Mouse (Mus musculus) limb, embryonic 11.5 days (tissue): ENCODE measurements around the gene Ezr. TPM values are rescaled to one million over a fixed set of nuclear protein-coding genes. Genes with fewer than 3 reads are reported as not detected.
"Not testable (repeated sequence)": the region's sequence is repeated elsewhere in the genome, so short reads cannot be mapped to it uniquely, and the experiment has no call there.

Experiments used
- ATAC-seq: fragments of 200-750 bp; cut with Nextera tagmentation; 2 replicates; pipeline ENCODE4 v1.8.0; 2017; ENCODE audit warnings: low read depth; ENCODE audit not compliant: insufficient number of reproducible peaks, low FRiP score, low TSS enrichment
- DNase-seq: peaks from one replicate; pipeline ENCODE4 v3.0.0-alpha.2; 2015; ENCODE audit warnings: low spot score
- H3K27ac ChIP-seq: fragments of 300-500 bp; sonication (generic); replicated peaks from 2 replicates; pipeline ENCODE4 v1.5.1; 2014; ENCODE audit warnings: low read depth, mild to moderate bottlenecking, low read length
- H3K27me3 ChIP-seq: fragments of 300-500 bp; sonication (generic); 2 replicates; pipeline ENCODE4 v1.6.1; 2014; ENCODE audit warnings: mild to moderate bottlenecking, low read length, mixed read lengths; ENCODE audit not compliant: control insufficient read depth, insufficient read depth
- H3K36me3 ChIP-seq: fragments of 300-500 bp; sonication (generic); 2 replicates; pipeline ENCODE4 v1.6.1; 2014; ENCODE audit warnings: mild to moderate bottlenecking, low read length, moderate library complexity, mixed read lengths; ENCODE audit not compliant: control insufficient read depth, insufficient read depth
- H3K4me1 ChIP-seq: fragments of 300-500 bp; sonication (generic); 2 replicates; pipeline ENCODE4 v1.6.1; 2014; ENCODE audit warnings: low read length, mixed read lengths; ENCODE audit not compliant: control insufficient read depth, insufficient read depth
- H3K4me2 ChIP-seq: fragments of 300-500 bp; sonication (generic); 2 replicates; pipeline ENCODE4 v1.6.1; 2014; ENCODE audit warnings: low read depth, mild to moderate bottlenecking, moderate library complexity; ENCODE audit not compliant: severe bottlenecking
- H3K4me3 ChIP-seq: fragments of 300-500 bp; sonication (generic); 2 replicates; pipeline ENCODE4 v1.5.1; 2014; ENCODE audit warnings: low read depth, low read length
- H3K9ac ChIP-seq: fragments of 300-500 bp; sonication (generic); 2 replicates; pipeline ENCODE4 v1.6.1; 2014; ENCODE audit warnings: mild to moderate bottlenecking, low read length
- H3K9me3 ChIP-seq: fragments of 300-500 bp; sonication (generic); 2 replicates; pipeline ENCODE4 v1.6.1; 2016; ENCODE audit warnings: low read length; ENCODE audit not compliant: control insufficient read depth
- WGBS: fragments of 180-500 bp; shearing (Covaris S2); extraction: QIAGEN DNeasy Blood & Tissue Kit; methylation state at CpG from one replicate; pipeline ENCODE4 v1.1.7; 2014; 5-methylcytosine and 5-hydroxymethylcytosine counted together
- polyA plus RNA-seq: library from polyadenylated mRNA; unstranded; fragments of >200 nt; fragmentation: Nextera tagmentation; extraction: Ambion mirVana; gene quantifications from 2 replicates; pipeline ENCODE4 v1.2.1, GENCODE M21; 2014

The Ezr gene
- polyA plus RNA-seq, 1 experiment from 2014 or later, result 25.6 TPM

- not testable (repeated sequence) for H3K9me3 ChIP-seq, H3K27me3 ChIP-seq, H3K36me3 ChIP-seq, H3K4me1 ChIP-seq, H3K27ac ChIP-seq, H3K9ac ChIP-seq, H3K4me3 ChIP-seq, H3K4me2 ChIP-seq
- WGBS, result 50% methylated on average over 3 of the region's 4 CpGs
- DNase-seq, result peak; percentile 29
- peak; percentile 55; the same call in 1 of the 2 replicates for ATAC-seq
Observed at GRCm38 (mm10) chr17:6697224-6697775, 85.3 kb downstream of the Ezr start.

GRCm38 (mm10) chr17:6696521-6696920, 86.1 kb downstream of the Ezr start:
- not testable (repeated sequence) for H3K4me2 ChIP-seq, DNase-seq, H3K4me3 ChIP-seq, H3K9ac ChIP-seq, H3K4me1 ChIP-seq, H3K27ac ChIP-seq, H3K9me3 ChIP-seq, H3K27me3 ChIP-seq, H3K36me3 ChIP-seq, ATAC-seq
- 61% methylated on average over 8 of the region's 8 CpGs for WGBS

- not testable (repeated sequence) for H3K9ac ChIP-seq, H3K9me3 ChIP-seq, H3K27me3 ChIP-seq, H3K36me3 ChIP-seq, H3K4me1 ChIP-seq, H3K4me3 ChIP-seq, H3K27ac ChIP-seq, ATAC-seq, H3K4me2 ChIP-seq, DNase-seq
- WGBS, result 81% methylated on average over 9 of the region's 9 CpGs
Observed at GRCm38 (mm10) chr17:6695712-6696111, 86.9 kb downstream of the Ezr start.

- WGBS, result 17% methylated on average over 2 of the region's 2 CpGs
- peak; percentile 58 for DNase-seq
- H3K4me3 ChIP-seq, H3K36me3 ChIP-seq, H3K9me3 ChIP-seq, H3K4me1 ChIP-seq, H3K9ac ChIP-seq, H3K27ac ChIP-seq, H3K4me2 ChIP-seq, ATAC-seq, H3K27me3 ChIP-seq: not testable (repeated sequence)
Observed at GRCm38 (mm10) chr17:6691596-6691995, 91.0 kb downstream of the Ezr start.

GRCm38 (mm10) chr17:6689344-6689743, 93.2 kb downstream of the Ezr start:
- H3K4me1 ChIP-seq, DNase-seq, H3K27me3 ChIP-seq, ATAC-seq, H3K27ac ChIP-seq, H3K36me3 ChIP-seq, H3K4me2 ChIP-seq, H3K9ac ChIP-seq, H3K9me3 ChIP-seq, H3K4me3 ChIP-seq: not testable (repeated sequence)
- WGBS, result 87% methylated on average over 2 of the region's 4 CpGs

Other genes starting within 250 kb of the Ezr start
- 31.4 and 32.4 TPM in 2 replicates for gene Dynlt1c, start 181.1 kb downstream of the Ezr start, polyA plus RNA-seq
- gene Dynlt1f, start 126.9 kb downstream of the Ezr start, polyA plus RNA-seq, result 323 and 342 TPM in 2 replicates
- not detected in 2 replicates for gene Sytl3, start 123.7 kb downstream of the Ezr start, polyA plus RNA-seq
- 38.6 and 41.9 TPM in 2 replicates for gene Rsph3b, start 165.9 kb upstream of the Ezr start, polyA plus RNA-seq
- gene Tagap1, start 178.4 kb upstream of the Ezr start, polyA plus RNA-seq, result 63.6 and 64.2 TPM in 2 replicates
- gene Rnaset2b, start 187.8 kb upstream of the Ezr start, polyA plus RNA-seq, result 144 and 161 TPM in 2 replicates
- 0.09 and 0.16 TPM in 2 replicates for gene Gm49721, start 196.1 kb upstream of the Ezr start, polyA plus RNA-seq
- gene Gm1604a, start 242.8 kb upstream of the Ezr start, polyA plus RNA-seq, result not detected in 2 replicates